Mouse (Mus musculus): Measurements from ENCODE around the gene Tbx6. TPM values are rescaled to one million over a fixed set of nuclear protein-coding genes. Genes with fewer than 3 reads are reported as not detected.

Gene Tbx6
- polyA plus RNA-seq, 1 experiment from 2014 or later = 0.26 TPM

GRCm38 (mm10) chr7:126808703-126809455 lies 27.6 kb downstream of the Tbx6 start:
- peak overlapping the region; percentile 86 for H3K4me2 ChIP-seq (ENCODE audit: low read length)
- WGBS = under 1% methylated on average over 43 of the region's 43 CpGs
- H3K9me3 ChIP-seq (ENCODE audit: control insufficient read depth, low read length) = no peaks in the 10 kb centered on the region
- peak overlapping the region; percentile 78 for H3K9ac ChIP-seq (ENCODE audit: low read length)
- peak overlapping the region; percentile 88 for H3K27ac ChIP-seq (replicated peaks in 1 of 2; ENCODE audit: control insufficient read depth in 1 of 2, insufficient read depth in 1 of 2, low read depth in 2 of 2, low read length in 2 of 2)
- H3K4me1 ChIP-seq (ENCODE audit: control insufficient read depth in 2 of 2, insufficient read depth in 2 of 2, low read length in 2 of 2) = peaks cover 4 to 17% of the 10 kb centered on the region in 2 experiments; a peak in 3 of 4 replicates
- H3K27me3 ChIP-seq (ENCODE audit: control insufficient read depth, insufficient read depth, low read length) = no peaks in the 10 kb centered on the region
- H3K4me3 ChIP-seq (ENCODE audit: control insufficient read depth in 1 of 2, insufficient read depth in 1 of 2, low read depth in 1 of 2, low read length in 2 of 2) = peak overlapping the region; percentile 52 to 56
- peaks cover 12% of the 10 kb centered on the region for H3K36me3 ChIP-seq (ENCODE audit: control insufficient read depth, insufficient read depth, low read length)
- ATAC-seq (ENCODE audit: insufficient number of reproducible peaks, insufficient read depth, low FRiP score, low read depth) = peak; percentile 84

GRCm38 (mm10) chr7:126809723-126810369 lies 28.6 kb downstream of the Tbx6 start:
- Histone ChIP-seq H3K9me3 (ENCODE audit: control insufficient read depth, low read length) (no peaks in the 10 kb centered on the region), H3K4me3 (ENCODE audit: control insufficient read depth in 1 of 2, insufficient read depth in 1 of 2, low read depth in 1 of 2, low read length in 2 of 2) (no peak overlapping the region), H3K9ac (ENCODE audit: low read length) (peak overlapping the region; percentile 78), H3K27me3 (ENCODE audit: control insufficient read depth, insufficient read depth, low read length) (no peaks in the 10 kb centered on the region), H3K27ac (replicated peaks in 1 of 2; ENCODE audit: control insufficient read depth in 1 of 2, insufficient read depth in 1 of 2, low read depth in 2 of 2, low read length in 2 of 2) (peak overlapping the region; percentile 88; a peak in 3 of 4 replicates), H3K36me3 (ENCODE audit: control insufficient read depth, insufficient read depth, low read length) (peaks cover 8% of the 10 kb centered on the region; the same call in 1 of the 2 replicates), H3K4me1 (ENCODE audit: control insufficient read depth in 2 of 2, insufficient read depth in 2 of 2, low read length in 2 of 2) (peaks cover 4 to 17% of the 10 kb centered on the region in 2 experiments; a peak in 3 of 4 replicates), H3K4me2 (ENCODE audit: low read length) (peak overlapping the region; percentile 86)
- 43% methylated on average over 5 of the region's 5 CpGs for WGBS
- ATAC-seq (ENCODE audit: insufficient number of reproducible peaks, insufficient read depth, low FRiP score, low read depth) = no peak

GRCm38 (mm10) chr7:126815726-126816222 lies 34.5 kb downstream of the Tbx6 start:
- Histone ChIP-seq H3K27ac (replicated peaks in 1 of 2; ENCODE audit: control insufficient read depth in 1 of 2, insufficient read depth in 1 of 2, low read depth in 2 of 2, low read length in 2 of 2) (no peak overlapping the region), H3K4me2 (ENCODE audit: low read length) (no peak overlapping the region), H3K9ac (ENCODE audit: low read length) (no peak overlapping the region), H3K4me3 (ENCODE audit: control insufficient read depth in 1 of 2, insufficient read depth in 1 of 2, low read depth in 1 of 2, low read length in 2 of 2) (no peak overlapping the region), H3K27me3 (ENCODE audit: control insufficient read depth, insufficient read depth, low read length) (no peaks in the 10 kb centered on the region), H3K4me1 (ENCODE audit: control insufficient read depth in 2 of 2, insufficient read depth in 2 of 2, low read length in 2 of 2) (no peaks in the 10 kb centered on the region), H3K9me3 (ENCODE audit: control insufficient read depth, low read length) (no peaks in the 10 kb centered on the region), H3K36me3 (ENCODE audit: control insufficient read depth, insufficient read depth, low read length) (no peaks in the 10 kb centered on the region)
- no peak for ATAC-seq (ENCODE audit: insufficient number of reproducible peaks, insufficient read depth, low FRiP score, low read depth)
- 57% methylated on average over 8 of the region's 8 CpGs for WGBS

GRCm38 (mm10) chr7:126816494-126816893 lies 35.2 kb downstream of the Tbx6 start:
- no peak for ATAC-seq (ENCODE audit: insufficient number of reproducible peaks, insufficient read depth, low FRiP score, low read depth)
- Histone ChIP-seq H3K4me1 (ENCODE audit: control insufficient read depth in 2 of 2, insufficient read depth in 2 of 2, low read length in 2 of 2) (no peaks in the 10 kb centered on the region), H3K4me3 (ENCODE audit: control insufficient read depth in 1 of 2, insufficient read depth in 1 of 2, low read depth in 1 of 2, low read length in 2 of 2) (no peak overlapping the region), H3K9ac (ENCODE audit: low read length) (no peak overlapping the region), H3K36me3 (ENCODE audit: control insufficient read depth, insufficient read depth, low read length) (no peaks in the 10 kb centered on the region), H3K27me3 (ENCODE audit: control insufficient read depth, insufficient read depth, low read length) (0 out of 2 replicates have a peak, but pooled peaks cover 3% of the 10 kb centered on the region), H3K9me3 (ENCODE audit: control insufficient read depth, low read length) (no peaks in the 10 kb centered on the region), H3K4me2 (ENCODE audit: low read length) (no peak overlapping the region), H3K27ac (replicated peaks in 1 of 2; ENCODE audit: control insufficient read depth in 1 of 2, insufficient read depth in 1 of 2, low read depth in 2 of 2, low read length in 2 of 2) (no peak overlapping the region)
- WGBS = 81% methylated on average over 8 of the region's 8 CpGs

GRCm38 (mm10) chr7:126817595-126817994 lies 36.3 kb downstream of the Tbx6 start:
- Histone ChIP-seq H3K9ac (ENCODE audit: low read length) (no peak overlapping the region), H3K9me3 (ENCODE audit: control insufficient read depth, low read length) (no peaks in the 10 kb centered on the region), H3K4me3 (ENCODE audit: control insufficient read depth in 1 of 2, insufficient read depth in 1 of 2, low read depth in 1 of 2, low read length in 2 of 2) (no peak overlapping the region), H3K27me3 (ENCODE audit: control insufficient read depth, insufficient read depth, low read length) (peaks cover 6% of the 10 kb centered on the region), H3K4me1 (ENCODE audit: control insufficient read depth in 2 of 2, insufficient read depth in 2 of 2, low read length in 2 of 2) (no peaks in the 10 kb centered on the region), H3K27ac (replicated peaks in 1 of 2; ENCODE audit: control insufficient read depth in 1 of 2, insufficient read depth in 1 of 2, low read depth in 2 of 2, low read length in 2 of 2) (no peak overlapping the region), H3K36me3 (ENCODE audit: control insufficient read depth, insufficient read depth, low read length) (no peaks in the 10 kb centered on the region), H3K4me2 (ENCODE audit: low read length) (no peak overlapping the region)
- ATAC-seq (ENCODE audit: insufficient number of reproducible peaks, insufficient read depth, low FRiP score, low read depth) = no peak
- 78% methylated on average over 7 of the region's 7 CpGs for WGBS

- WGBS = 35% methylated on average over 1 of the region's 1 CpGs
- no peak overlapping the region for H3K4me2 ChIP-seq (ENCODE audit: low read length)
Measured at GRCm38 (mm10) chr7:126818818-126819217, 37.5 kb downstream of the Tbx6 start.

GRCm38 (mm10) chr7:126821835-126822511 lies 40.7 kb downstream of the Tbx6 start:
- WGBS = 24% methylated on average over 7 of the region's 7 CpGs
- ATAC-seq (ENCODE audit: insufficient number of reproducible peaks, insufficient read depth, low FRiP score, low read depth) = 0 out of 2 replicates have a peak, but pooled peaks have one; percentile 26

More at GRCm38 (mm10) chr7:126818818-126819217, 37.5 kb downstream of the Tbx6 start:
- H3K4me1 ChIP-seq (ENCODE audit: control insufficient read depth in 2 of 2, insufficient read depth in 2 of 2, low read length in 2 of 2) = peaks cover 0 to 4% of the 10 kb centered on the region in 2 experiments; a peak in 2 of 4 replicates
- H3K9me3 ChIP-seq (ENCODE audit: control insufficient read depth, low read length) = no peaks in the 10 kb centered on the region
- ATAC-seq (ENCODE audit: insufficient number of reproducible peaks, insufficient read depth, low FRiP score, low read depth) = no peak
- H3K27ac ChIP-seq (replicated peaks in 1 of 2; ENCODE audit: control insufficient read depth in 1 of 2, insufficient read depth in 1 of 2, low read depth in 2 of 2, low read length in 2 of 2) = no peak overlapping the region
- no peak overlapping the region for H3K4me3 ChIP-seq (ENCODE audit: control insufficient read depth in 1 of 2, insufficient read depth in 1 of 2, low read depth in 1 of 2, low read length in 2 of 2)
- no peak overlapping the region for H3K9ac ChIP-seq (ENCODE audit: low read length)
- no peaks in the 10 kb centered on the region for H3K36me3 ChIP-seq (ENCODE audit: control insufficient read depth, insufficient read depth, low read length)
- H3K27me3 ChIP-seq (ENCODE audit: control insufficient read depth, insufficient read depth, low read length) = peaks cover 18% of the 10 kb centered on the region

More at GRCm38 (mm10) chr7:126821835-126822511, 40.7 kb downstream of the Tbx6 start:
- Histone ChIP-seq H3K4me2 (ENCODE audit: low read length) (no peak overlapping the region), H3K27me3 (ENCODE audit: control insufficient read depth, insufficient read depth, low read length) (peaks cover 39% of the 10 kb centered on the region), H3K9ac (ENCODE audit: low read length) (no peak overlapping the region), H3K4me1 (ENCODE audit: control insufficient read depth in 2 of 2, insufficient read depth in 2 of 2, low read length in 2 of 2) (peaks cover 0 to 4% of the 10 kb centered on the region in 2 experiments; a peak in 2 of 4 replicates), H3K4me3 (ENCODE audit: control insufficient read depth in 1 of 2, insufficient read depth in 1 of 2, low read depth in 1 of 2, low read length in 2 of 2) (no peak overlapping the region), H3K9me3 (ENCODE audit: control insufficient read depth, low read length) (no peaks in the 10 kb centered on the region), H3K27ac (replicated peaks in 1 of 2; ENCODE audit: control insufficient read depth in 1 of 2, insufficient read depth in 1 of 2, low read depth in 2 of 2, low read length in 2 of 2) (no peak overlapping the region), H3K36me3 (ENCODE audit: control insufficient read depth, insufficient read depth, low read length) (no peaks in the 10 kb centered on the region)
